ENCODE assay signal across 8 mouse cellular contexts in the genomic region with DNA sequence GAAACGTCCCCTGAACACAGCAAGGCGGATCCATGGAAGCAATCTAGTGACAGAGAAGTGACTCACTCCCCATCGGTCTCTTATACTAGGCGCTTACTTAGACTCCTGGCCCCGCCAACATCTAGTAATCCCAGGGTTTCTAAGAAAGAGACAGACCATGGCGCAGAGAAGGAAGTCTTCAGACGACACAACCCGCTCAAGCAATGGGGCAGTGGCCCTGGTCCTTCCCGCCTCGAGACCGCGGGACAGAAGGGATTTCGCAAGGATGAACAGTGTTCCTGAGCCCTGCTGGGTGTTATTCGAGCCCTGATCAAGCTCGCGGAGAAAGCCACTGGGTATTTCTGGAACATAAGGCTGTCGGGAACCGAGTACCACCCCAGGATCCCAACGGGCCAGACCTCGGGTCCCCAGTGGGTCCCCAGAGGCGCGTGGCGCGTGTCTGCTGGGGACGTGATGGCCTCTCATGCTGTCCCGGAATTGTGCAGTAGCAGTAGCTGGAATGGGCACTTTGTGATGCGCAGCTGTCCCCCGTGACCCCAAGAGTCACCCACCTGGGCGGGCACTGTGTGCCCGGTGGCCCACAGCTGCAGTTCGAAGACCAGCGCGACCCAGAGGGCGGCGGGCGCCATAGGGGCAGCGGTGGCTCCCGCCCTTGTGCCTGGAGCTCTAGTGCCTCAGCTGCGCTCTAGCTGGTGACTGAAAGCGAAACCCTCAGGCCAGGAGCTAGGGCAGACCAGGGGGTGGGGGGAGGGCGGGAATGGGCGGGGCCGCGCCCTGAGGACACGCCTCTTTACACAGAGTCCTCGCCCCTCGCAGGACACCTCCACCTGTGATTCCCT. TPM values are rescaled to one million over a fixed set of nuclear protein-coding genes. Genes with fewer than 3 reads are reported as not detected.
A peak's percentile ranks its signal among the peaks of the same experiment; 100 is the strongest.
DNase-seq lines count a peak whose midpoint lies in the region; ATAC-seq lines count a peak whose summit lies in the region.

A gene (minus strand): TSS at position 698 of the 839 bp plus-strand sequence.

- H3K4me3 ChIP-seq in embryonic facial prominence, embryonic 11.5 days (ENCODE audit: low read depth, low read length) = peak within 1 kb of the TSS; percentile 33
- peak within 1 kb of the TSS; percentile 47 for H3K4me3 ChIP-seq in heart, embryonic 11.5 days (ENCODE audit: low read depth, low read length)
- peak within 1 kb of the TSS; percentile 51 for H3K4me3 ChIP-seq in kidney, embryonic 14.5 days (ENCODE audit: low read length)

- peak within 1 kb of the TSS; percentile 48 for H3K9ac ChIP-seq in embryonic facial prominence, embryonic 11.5 days (replicated peaks; ENCODE audit: low read length)
- H3K9ac ChIP-seq in heart, embryonic 11.5 days (ENCODE audit: low read depth, low read length) = peak within 1 kb of the TSS; percentile 69
- peak within 1 kb of the TSS; percentile 52 for H3K9ac ChIP-seq in kidney, embryonic 14.5 days (ENCODE audit: low read depth, low read length)

- H3K27me3 ChIP-seq in embryonic facial prominence, embryonic 11.5 days (ENCODE audit: control insufficient read depth, insufficient read depth, low read length) = peaks cover 12% of the 10 kb centered on the region
- H3K27me3 ChIP-seq in heart, embryonic 11.5 days (ENCODE audit: control insufficient read depth, insufficient read depth, low read length) = peaks cover 38% of the 10 kb centered on the region
- H3K27me3 ChIP-seq in kidney, embryonic 14.5 days (ENCODE audit: control insufficient read depth, insufficient read depth, low read length) = peaks cover 14% of the 10 kb centered on the region; the same call in 1 of the 2 replicates

- 1% methylated on average over 47 of the region's 47 CpGs for WGBS in embryonic facial prominence, embryonic 11.5 days
- WGBS in heart, embryonic 11.5 days (ENCODE audit: insufficient replicate concordance) = under 1% methylated on average over 47 of the region's 47 CpGs
- WGBS in kidney, embryonic 14.5 days = under 1% methylated on average over 46 of the region's 47 CpGs

- no peaks in the 10 kb centered on the region for H3K4me1 ChIP-seq in embryonic facial prominence, embryonic 11.5 days (ENCODE audit: control insufficient read depth, insufficient read depth, low read length)
- 0 out of 2 replicates have a peak, but pooled peaks cover 4% of the 10 kb centered on the region for H3K4me1 ChIP-seq in heart, embryonic 11.5 days (ENCODE audit: control insufficient read depth, insufficient read depth, low read length)
- 0 out of 2 replicates have a peak, but pooled peaks cover 3% of the 10 kb centered on the region for H3K4me1 ChIP-seq in kidney, embryonic 14.5 days (ENCODE audit: control insufficient read depth, insufficient read depth, low read length)

- peak; percentile 73 to 86 for DNase-seq in adrenal gland, adult (ENCODE audit: inconsistent age in 2 of 2, low spot score in 1 of 2)
- DNase-seq in adrenal gland, adult 8-10 months = no peak
- DNase-seq in embryonic facial prominence, embryonic 11.5 days (ENCODE audit: low spot score) = peak; percentile 36
- DNase-seq in lung, postnatal 14 days = peak; percentile 66
- peak; percentile 37 for DNase-seq in retina, embryonic 14.5 days (ENCODE audit: low spot score)
- DNase-seq in MN1 (ENCODE audit: low spot score) = no peak

- no peaks in the 10 kb centered on the region for H3K9me3 ChIP-seq in embryonic facial prominence, embryonic 11.5 days (replicated peaks; ENCODE audit: control insufficient read depth, low read length)
- no peaks in the 10 kb centered on the region for H3K9me3 ChIP-seq in heart, embryonic 11.5 days (replicated peaks; ENCODE audit: control insufficient read depth, low read length)
- no peaks in the 10 kb centered on the region for H3K9me3 ChIP-seq in kidney, embryonic 14.5 days (ENCODE audit: control insufficient read depth, low read length)

- no peaks in the 10 kb centered on the region for H3K36me3 ChIP-seq in embryonic facial prominence, embryonic 11.5 days (replicated peaks; ENCODE audit: control insufficient read depth, insufficient read depth, low read depth, low read length)
- H3K36me3 ChIP-seq in heart, embryonic 11.5 days (ENCODE audit: control insufficient read depth, insufficient read depth, low read length) = no peaks in the 10 kb centered on the region
- H3K36me3 ChIP-seq in kidney, embryonic 14.5 days (ENCODE audit: control insufficient read depth, insufficient read depth, low read length) = no peaks in the 10 kb centered on the region

- peak; percentile 66 for ATAC-seq in embryonic facial prominence, embryonic 11.5 days (replicated peaks; ENCODE audit: insufficient number of reproducible peaks, low FRiP score, low TSS enrichment, low read depth)
- ATAC-seq in heart, embryonic 11.5 days (replicated peaks; ENCODE audit: insufficient number of reproducible peaks, low FRiP score, low TSS enrichment) = peak; percentile 19; the same call in 1 of the 2 replicates
- peak; percentile 87 for ATAC-seq in kidney, embryonic 14.5 days (ENCODE audit: low FRiP score, low TSS enrichment)

- no peak within 1 kb of the TSS for H3K27ac ChIP-seq in embryonic facial prominence, embryonic 11.5 days (replicated peaks; ENCODE audit: low read depth, low read length)
- H3K27ac ChIP-seq in heart, embryonic 11.5 days (ENCODE audit: low read depth, low read length) = no peak within 1 kb of the TSS
- no peak within 1 kb of the TSS for H3K27ac ChIP-seq in kidney, embryonic 14.5 days (ENCODE audit: low read depth, low read length)

- H3K4me2 ChIP-seq in embryonic facial prominence, embryonic 11.5 days (ENCODE audit: low read depth, low read length) = peak within 1 kb of the TSS; percentile 81
- H3K4me2 ChIP-seq in heart, embryonic 11.5 days = peak within 1 kb of the TSS; percentile 85
- peak within 1 kb of the TSS; percentile 90 for H3K4me2 ChIP-seq in kidney, embryonic 14.5 days (replicated peaks; ENCODE audit: low read depth, low read length)

RNA-seq across cellular contexts. Expression of the gene that starts here (rescaled TPM):
- total RNA-seq in adrenal gland, adult 8-10 months (2022) = 10 to 100 TPM in 2 of 4 experiments, 1 to 10 TPM in 2; 6.9 to 17.0 (median 11.6) TPM
- polyA plus RNA-seq in embryonic facial prominence, embryonic 11.5 days (2014; fragmentation: Nextera tagmentation; extraction: Ambion mirVana) = 1.1 and 2.7 TPM in 2 replicates
- 2.3 and 3.8 TPM in 2 replicates for polyA plus RNA-seq in heart, embryonic 11.5 days (2014; fragmentation: Nextera tagmentation; extraction: Ambion mirVana)
- polyA plus RNA-seq in kidney, embryonic 14.5 days (2014; fragmentation: Nextera tagmentation; extraction: Ambion mirVana) = 0.97 and 3.0 TPM in 2 replicates

Comparison
In these comparisons a context has a peak if more than half of its experiments do, and no peak if none do; other contexts are left out.
1. DNase-seq: peak in adrenal gland, adult (2 of 2), embryonic facial prominence, embryonic 11.5 days (single experiment), lung, postnatal 14 days (single experiment) and retina, embryonic 14.5 days (single experiment); none in adrenal gland, adult 8-10 months (single experiment) and MN1 (single experiment).
2. ATAC-seq: peak in every context shown above with its lines; median percentile 87 in kidney, embryonic 14.5 days; 66 in embryonic facial prominence, embryonic 11.5 days; 19 in heart, embryonic 11.5 days.
3. Peak in every context shown above with its lines, with median percentiles within 50 percentile points of each other: H3K4me2 ChIP-seq, H3K4me3 ChIP-seq and H3K9ac ChIP-seq.